ENCODE assay signal across 25 mouse cellular contexts in the genomic region with DNA sequence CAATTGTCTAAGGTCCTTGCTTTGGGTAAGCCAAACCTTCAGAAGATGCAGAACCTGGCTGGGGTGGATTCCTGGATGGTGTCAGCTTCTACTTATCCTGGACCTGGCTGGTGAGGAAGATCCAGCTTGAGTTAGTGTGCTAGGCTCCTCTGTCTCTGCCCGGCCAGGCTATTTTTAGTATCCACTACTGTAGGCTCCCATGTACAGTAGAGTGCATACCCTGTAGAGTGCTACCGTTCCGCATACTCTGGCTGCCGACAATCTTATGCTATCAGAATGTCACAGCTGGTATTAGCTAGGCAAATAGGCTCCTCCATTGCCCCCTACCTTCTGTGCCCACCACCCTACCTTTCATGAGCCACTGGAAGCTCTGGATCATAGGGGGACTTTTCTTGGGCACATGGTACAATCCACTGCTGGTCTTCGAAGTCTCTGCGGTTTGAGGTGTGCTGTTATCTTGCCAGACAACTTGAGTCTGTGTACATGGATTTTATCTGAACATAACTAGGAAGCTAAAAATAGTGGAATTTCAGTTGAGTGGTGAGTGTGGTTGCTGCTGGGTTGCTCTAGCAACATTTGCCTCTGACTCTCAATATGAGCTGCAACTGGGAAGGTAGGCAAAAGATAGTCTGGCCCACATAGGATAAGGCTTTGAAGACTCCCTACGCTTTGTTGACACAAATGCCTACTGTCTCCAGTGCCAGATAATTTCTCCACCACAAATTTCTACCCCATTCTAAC.
DNase-seq lines count a peak whose midpoint lies in the region; ATAC-seq lines count a peak whose summit lies in the region.
"Had no signal": no experiment of that assay in that cellular context is flagged by ENCODE, and none has a peak within 500 bp of the region (broad histone marks: within the 10 kb centered on the region; RNA-seq: fewer than 3 reads in every experiment).

No protein-coding gene starts in this region.

- DNase-seq in frontal cortex, postnatal 14 days (ENCODE audit: low spot score in 2 of 2): no peak
- no peak for DNase-seq in heart, adult 9 months (ENCODE audit: low spot score in 2 of 2)
- DNase-seq in lung, postnatal 4 days: no peak
- DNase-seq in kidney, postnatal 14 days: no peak
- DNase-seq in urinary bladder, postnatal 25 days (ENCODE audit: low spot score): no peak
- DNase-seq: cerebellum, adult 11-12 months; cerebellum, postnatal 14 days; embryo, embryonic 11 days; gastrocnemius, postnatal 14 days; layer of hippocampus, adult 9-11 months; left cerebral cortex, postnatal 4 days; right cerebral cortex, adult 18-20 months; thymus, postnatal 25 days had no signal

- no peaks in the 10 kb centered on the region for H3K9me3 ChIP-seq in heart, embryonic 15.5 days (replicated peaks)
- H3K9me3 ChIP-seq in lung, embryonic 16.5 days (ENCODE audit: control insufficient read depth, low read length): no peaks in the 10 kb centered on the region
- H3K9me3 ChIP-seq: G1E; liver, embryonic 12.5 days; midbrain, embryonic 12.5 days; neural tube, embryonic 13.5 days had no signal

- 0 out of 2 replicates have a peak overlapping the region, but pooled peaks have one; percentile 18 for H3K9ac ChIP-seq in heart, embryonic 15.5 days
- no peak overlapping the region for H3K9ac ChIP-seq in lung, embryonic 16.5 days (ENCODE audit: low read length)
- H3K9ac ChIP-seq: liver, embryonic 12.5 days; midbrain, embryonic 12.5 days; neural tube, embryonic 13.5 days had no signal

- H3K4me3 ChIP-seq in heart, embryonic 15.5 days: no peak overlapping the region
- no peak overlapping the region for H3K4me3 ChIP-seq in lung, embryonic 16.5 days (ENCODE audit: low read length)
- H3K4me3 ChIP-seq: left cerebral cortex, adult 2 months; liver, embryonic 12.5 days; midbrain, embryonic 12.5 days; neural tube, embryonic 13.5 days had no signal

- no peaks in the 10 kb centered on the region for H3K27me3 ChIP-seq in heart, embryonic 15.5 days
- no peaks in the 10 kb centered on the region for H3K27me3 ChIP-seq in lung, embryonic 16.5 days (ENCODE audit: control insufficient read depth, insufficient read depth, low read depth, low read length)
- H3K27me3 ChIP-seq: liver, embryonic 12.5 days had no signal

- ATAC-seq in frontal cortex, adult (ENCODE audit: low TSS enrichment): peak; percentile 72
- ATAC-seq in heart, embryonic 15.5 days (replicated peaks; ENCODE audit: insufficient number of reproducible peaks, insufficient read depth, low FRiP score, low read depth): peak; percentile 63
- peak; percentile 39 for ATAC-seq in lung, embryonic 16.5 days (ENCODE audit: low read depth)
- ATAC-seq: forebrain, embryonic 16.5 days; hindbrain, embryonic 16.5 days; intestine, embryonic 16.5 days had no signal

- H3K4me1 ChIP-seq in heart, embryonic 15.5 days (replicated peaks): peaks cover 68% of the 10 kb centered on the region
- peaks cover 36% of the 10 kb centered on the region for H3K4me1 ChIP-seq in lung, embryonic 16.5 days (replicated peaks; ENCODE audit: control insufficient read depth, insufficient read depth, low read length)

- H3K27ac ChIP-seq in heart, embryonic 15.5 days: peak overlapping the region; percentile 86
- H3K27ac ChIP-seq in lung, embryonic 16.5 days (ENCODE audit: low read length): 0 out of 2 replicates have a peak overlapping the region, but pooled peaks have one; percentile 19
- H3K27ac ChIP-seq: left cerebral cortex, adult 2 months; liver, embryonic 12.5 days; macrophage; midbrain, embryonic 12.5 days; neural tube, embryonic 13.5 days had no signal

- no peaks in the 10 kb centered on the region for H3K36me3 ChIP-seq in heart, embryonic 15.5 days
- H3K36me3 ChIP-seq in lung, embryonic 16.5 days (ENCODE audit: control insufficient read depth, insufficient read depth, low read length): no peaks in the 10 kb centered on the region
- H3K36me3 ChIP-seq: G1E; liver, embryonic 12.5 days; midbrain, embryonic 12.5 days; neural tube, embryonic 13.5 days had no signal

- H3K4me2 ChIP-seq in heart, embryonic 15.5 days: peak overlapping the region; percentile 35
- no peak overlapping the region for H3K4me2 ChIP-seq in lung, embryonic 16.5 days (ENCODE audit: low read depth, low read length)
- H3K4me2 ChIP-seq: liver, embryonic 12.5 days; midbrain, embryonic 12.5 days; neural tube, embryonic 13.5 days had no signal

- 39% methylated on average over 7 of the region's 7 CpGs for WGBS in heart, embryonic 15.5 days
- WGBS in lung, embryonic 16.5 days: 56% methylated on average over 7 of the region's 7 CpGs
